Mouse (Mus musculus): ENCODE measurements around the gene Serpina3n.
"Not testable (repeated sequence)": the region's sequence is repeated elsewhere in the genome, so short reads cannot be mapped to it uniquely, and the experiment has no call there.

Gene Serpina3n

GRCm38 (mm10) chr12:104406454-104406885 lies at the start of gene Serpina3n:
Gene Serpina3n (plus strand): TSS chr12:104406729.
- in situ Hi-C loops (cut with MboI; ENCODE audit: low pct_unique_long_range_greater_than_20kb in 1 of 2, low sequenced_read_pairs in 2 of 2, unreplicated experiment in 1 of 2) = loop anchor here in 1 of 2 experiments (25.0 kb wide), 1 partner anchor 344 kb away; no protein-coding TSS in a partner anchor

- in situ Hi-C loops (cut with MboI; ENCODE audit: low pct_unique_long_range_greater_than_20kb in 1 of 2, low sequenced_read_pairs in 2 of 2, unreplicated experiment in 1 of 2) = no loop called here
Observed at GRCm38 (mm10) chr12:104369986-104370385, 36.5 kb upstream of the Serpina3n start.

GRCm38 (mm10) chr12:104377179-104377578 lies 29.4 kb upstream of the Serpina3n start:
- in situ Hi-C loops (cut with MboI; ENCODE audit: low pct_unique_long_range_greater_than_20kb in 1 of 2, low sequenced_read_pairs in 2 of 2, unreplicated experiment in 1 of 2) = not testable (repeated sequence)

- in situ Hi-C loops (cut with MboI; ENCODE audit: low pct_unique_long_range_greater_than_20kb in 1 of 2, low sequenced_read_pairs in 2 of 2, unreplicated experiment in 1 of 2) = not testable (repeated sequence)
Observed at GRCm38 (mm10) chr12:104378351-104378750, 28.2 kb upstream of the Serpina3n start.

GRCm38 (mm10) chr12:104378815-104379214 lies 27.7 kb upstream of the Serpina3n start:
- in situ Hi-C loops (cut with MboI; ENCODE audit: low pct_unique_long_range_greater_than_20kb in 1 of 2, low sequenced_read_pairs in 2 of 2, unreplicated experiment in 1 of 2) = not testable (repeated sequence)

GRCm38 (mm10) chr12:104379856-104380255 lies 26.7 kb upstream of the Serpina3n start:
- in situ Hi-C loops (cut with MboI; ENCODE audit: low pct_unique_long_range_greater_than_20kb in 1 of 2, low sequenced_read_pairs in 2 of 2, unreplicated experiment in 1 of 2) = no loop called here

- in situ Hi-C loops (cut with MboI; ENCODE audit: low pct_unique_long_range_greater_than_20kb in 1 of 2, low sequenced_read_pairs in 2 of 2, unreplicated experiment in 1 of 2) = not testable (repeated sequence)
Observed at GRCm38 (mm10) chr12:104381071-104381604, 25.4 kb upstream of the Serpina3n start.

- in situ Hi-C loops (cut with MboI; ENCODE audit: low pct_unique_long_range_greater_than_20kb in 1 of 2, low sequenced_read_pairs in 2 of 2, unreplicated experiment in 1 of 2) = loop anchor here in 1 of 2 experiments (5.0 kb wide), 1 partner anchor 49 kb away; the partner anchor contains the start of genes Serpina3k and Serpina3m
Observed at GRCm38 (mm10) chr12:104385987-104386386, 20.5 kb upstream of the Serpina3n start.

GRCm38 (mm10) chr12:104386878-104387277 lies 19.7 kb upstream of the Serpina3n start:
- in situ Hi-C loops (cut with MboI; ENCODE audit: low pct_unique_long_range_greater_than_20kb in 1 of 2, low sequenced_read_pairs in 2 of 2, unreplicated experiment in 1 of 2) = loop anchor here in 1 of 2 experiments (5.0 kb wide), 1 partner anchor 50 kb away; the partner anchor contains the start of genes Serpina3k and Serpina3m

- in situ Hi-C loops (cut with MboI; ENCODE audit: low pct_unique_long_range_greater_than_20kb in 1 of 2, low sequenced_read_pairs in 2 of 2, unreplicated experiment in 1 of 2) = loop anchor here in 1 of 2 experiments (5.0 kb wide), 1 partner anchor 51 kb away; the partner anchor contains the start of genes Serpina3k and Serpina3m
Observed at GRCm38 (mm10) chr12:104388477-104388876, 18.1 kb upstream of the Serpina3n start.

- in situ Hi-C loops (cut with MboI; ENCODE audit: low pct_unique_long_range_greater_than_20kb in 1 of 2, low sequenced_read_pairs in 2 of 2, unreplicated experiment in 1 of 2) = not testable (repeated sequence)
Observed at GRCm38 (mm10) chr12:104391057-104391456, 15.5 kb upstream of the Serpina3n start.

GRCm38 (mm10) chr12:104403968-104404367 lies 2.6 kb upstream of the Serpina3n start:
- in situ Hi-C loops (cut with MboI; ENCODE audit: low pct_unique_long_range_greater_than_20kb in 1 of 2, low sequenced_read_pairs in 2 of 2, unreplicated experiment in 1 of 2) = loop anchor here in 1 of 2 experiments (25.0 kb wide), 1 partner anchor 342 kb away; no protein-coding TSS in a partner anchor

GRCm38 (mm10) chr12:104412507-104412906 lies 6.0 kb downstream of the Serpina3n start:
- in situ Hi-C loops (cut with MboI; ENCODE audit: low pct_unique_long_range_greater_than_20kb in 1 of 2, low sequenced_read_pairs in 2 of 2, unreplicated experiment in 1 of 2) = loop anchor here (5.0 to 25.0 kb wide), 4 partner anchors 50 to 418 kb away; partner anchors contain the start of gene Serpina3f (in 2 of the 2)

- in situ Hi-C loops (cut with MboI; ENCODE audit: low pct_unique_long_range_greater_than_20kb in 1 of 2, low sequenced_read_pairs in 2 of 2, unreplicated experiment in 1 of 2) = loop anchor here (5.0 to 25.0 kb wide), 4 partner anchors 52 to 420 kb away; partner anchors contain the start of gene Serpina3f (in 2 of the 2)
Observed at GRCm38 (mm10) chr12:104414576-104414975, 8.0 kb downstream of the Serpina3n start.

- in situ Hi-C loops (cut with MboI; ENCODE audit: low pct_unique_long_range_greater_than_20kb in 1 of 2, low sequenced_read_pairs in 2 of 2, unreplicated experiment in 1 of 2) = loop anchor here (10.0 to 25.0 kb wide), 3 partner anchors 201 to 421 kb away; partner anchors contain the start of gene Serpina3f (in 2 of the 2)
Observed at GRCm38 (mm10) chr12:104415625-104416315, 9.2 kb downstream of the Serpina3n start.

- in situ Hi-C loops (cut with MboI; ENCODE audit: low pct_unique_long_range_greater_than_20kb in 1 of 2, low sequenced_read_pairs in 2 of 2, unreplicated experiment in 1 of 2) = loop anchor here (10.0 to 25.0 kb wide), 3 partner anchors 204 to 424 kb away; partner anchors contain the start of gene Serpina3f (in 2 of the 2)
Observed at GRCm38 (mm10) chr12:104418340-104419135, 12.0 kb downstream of the Serpina3n start.

- in situ Hi-C loops (cut with MboI; ENCODE audit: low pct_unique_long_range_greater_than_20kb in 1 of 2, low sequenced_read_pairs in 2 of 2, unreplicated experiment in 1 of 2) = loop anchor here (10.0 to 25.0 kb wide), 3 partner anchors 204 to 424 kb away; partner anchors contain the start of gene Serpina3f (in 2 of the 2)
Observed at GRCm38 (mm10) chr12:104419136-104419462, 12.6 kb downstream of the Serpina3n start.
